Mouse (Mus musculus): ENCODE measurements at regions not wholly inside any gene's neighbourhood (a gene's known extent, or its start where the extent isn't known, plus 50 kb on each side); places are given as distances from the start of the nearest gene placed in this dataset.

- no peak overlapping the region for H3K4me3 ChIP-seq (ENCODE audit: insufficient read depth, low read depth, low read length)
- H3K27ac ChIP-seq (ENCODE audit: insufficient read depth, low read depth, low read length): no peak overlapping the region
- WGBS: 95% methylated on average over 4 of the region's 4 CpGs
- TF ChIP-seq CTCF (IDR thresholded peaks at IDR 0.05; ENCODE audit: insufficient read depth, low read depth, low read length): no peak
- TF ChIP-seq POLR2A (IDR thresholded peaks at IDR 0.05; ENCODE audit: insufficient read depth, low read depth, low read length): no peak
- H3K4me1 ChIP-seq (ENCODE audit: control insufficient read depth, insufficient read depth, low read length): no peaks in the 10 kb centered on the region
These were observed 216.2 kb downstream of the Epha4 start for GRCm38 (mm10) chr1:77298713-77299132.

DNA sequence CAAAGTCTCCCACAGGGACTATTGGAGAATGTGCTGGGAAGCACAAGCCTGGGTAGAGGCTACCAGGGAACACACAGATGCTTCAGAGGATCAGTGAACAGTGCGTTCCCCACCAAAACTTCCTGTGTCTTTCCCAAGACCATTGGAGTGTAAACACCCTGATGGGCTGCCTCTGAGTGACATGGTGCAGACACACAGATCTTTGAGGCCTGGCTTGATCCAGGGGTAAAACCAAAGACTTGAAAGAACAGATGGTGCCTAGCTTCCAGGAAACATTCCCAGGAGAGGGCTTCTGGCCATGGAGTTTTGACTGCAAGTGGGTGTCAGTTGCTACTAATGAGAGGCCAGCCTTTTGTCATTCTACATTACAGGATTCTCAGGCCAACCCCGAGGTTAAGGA is 214.1 kb downstream of the Epha4 start:
- WGBS: 85% methylated on average over 2 of the region's 2 CpGs
- no peak for TF ChIP-seq CTCF (IDR thresholded peaks at IDR 0.05; ENCODE audit: insufficient read depth, low read depth, low read length)
- no peak for TF ChIP-seq POLR2A (IDR thresholded peaks at IDR 0.05; ENCODE audit: insufficient read depth, low read depth, low read length)
- Histone ChIP-seq H3K4me1 (ENCODE audit: control insufficient read depth, insufficient read depth, low read length) (no peaks in the 10 kb centered on the region), H3K4me3 (ENCODE audit: insufficient read depth, low read depth, low read length) (no peak overlapping the region), H3K27ac (ENCODE audit: insufficient read depth, low read depth, low read length) (no peak overlapping the region)

DNA sequence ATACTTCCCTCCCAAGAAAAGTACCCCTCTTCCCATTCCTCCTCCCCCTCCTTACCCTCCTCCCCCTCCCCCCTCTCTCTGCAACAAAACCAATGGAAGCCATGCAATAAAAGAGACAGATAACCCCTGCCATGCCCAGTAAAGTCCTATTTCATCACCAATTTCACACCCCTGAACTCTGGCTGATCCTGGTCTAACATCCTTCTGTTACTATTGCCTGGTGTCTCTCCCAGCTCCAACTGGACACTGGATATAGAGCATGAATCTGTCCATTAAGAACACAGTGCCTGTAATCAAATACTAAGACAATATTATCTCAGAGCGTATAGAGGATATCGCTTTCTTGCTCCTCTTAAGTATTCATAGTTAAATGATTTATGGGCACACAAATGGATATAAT is 210.1 kb downstream of the Epha4 start:
- Histone ChIP-seq H3K4me3 (ENCODE audit: insufficient read depth, low read depth, low read length) (no peak overlapping the region), H3K4me1 (ENCODE audit: control insufficient read depth, insufficient read depth, low read length) (no peaks in the 10 kb centered on the region), H3K27ac (ENCODE audit: insufficient read depth, low read depth, low read length) (no peak overlapping the region)
- no peak for TF ChIP-seq CTCF (IDR thresholded peaks at IDR 0.05; ENCODE audit: insufficient read depth, low read depth, low read length)
- TF ChIP-seq POLR2A (IDR thresholded peaks at IDR 0.05; ENCODE audit: insufficient read depth, low read depth, low read length): no peak
- 96% methylated on average over 2 of the region's 2 CpGs for WGBS

GRCm38 (mm10) chr1:77307745-77308144 is 207.1 kb downstream of the Epha4 start:
- 87% methylated on average over 4 of the region's 4 CpGs for WGBS
- H3K4me3 ChIP-seq (ENCODE audit: insufficient read depth, low read depth, low read length): no peak overlapping the region
- TF ChIP-seq POLR2A (IDR thresholded peaks at IDR 0.05; ENCODE audit: insufficient read depth, low read depth, low read length) (no peak), CTCF (IDR thresholded peaks at IDR 0.05; ENCODE audit: insufficient read depth, low read depth, low read length) (no peak)
- H3K27ac ChIP-seq (ENCODE audit: insufficient read depth, low read depth, low read length): no peak overlapping the region
- no peaks in the 10 kb centered on the region for H3K4me1 ChIP-seq (ENCODE audit: control insufficient read depth, insufficient read depth, low read length)

GRCm38 (mm10) chr1:77313119-77313518 is 201.8 kb downstream of the Epha4 start:
- Histone ChIP-seq H3K27ac (ENCODE audit: insufficient read depth, low read depth, low read length) (no peak overlapping the region), H3K4me1 (ENCODE audit: control insufficient read depth, insufficient read depth, low read length) (no peaks in the 10 kb centered on the region), H3K4me3 (ENCODE audit: insufficient read depth, low read depth, low read length) (no peak overlapping the region)
- 72% methylated on average over 3 of the region's 3 CpGs for WGBS
- no peak for TF ChIP-seq POLR2A (IDR thresholded peaks at IDR 0.05; ENCODE audit: insufficient read depth, low read depth, low read length)
- TF ChIP-seq CTCF (IDR thresholded peaks at IDR 0.05; ENCODE audit: insufficient read depth, low read depth, low read length): no peak

DNA sequence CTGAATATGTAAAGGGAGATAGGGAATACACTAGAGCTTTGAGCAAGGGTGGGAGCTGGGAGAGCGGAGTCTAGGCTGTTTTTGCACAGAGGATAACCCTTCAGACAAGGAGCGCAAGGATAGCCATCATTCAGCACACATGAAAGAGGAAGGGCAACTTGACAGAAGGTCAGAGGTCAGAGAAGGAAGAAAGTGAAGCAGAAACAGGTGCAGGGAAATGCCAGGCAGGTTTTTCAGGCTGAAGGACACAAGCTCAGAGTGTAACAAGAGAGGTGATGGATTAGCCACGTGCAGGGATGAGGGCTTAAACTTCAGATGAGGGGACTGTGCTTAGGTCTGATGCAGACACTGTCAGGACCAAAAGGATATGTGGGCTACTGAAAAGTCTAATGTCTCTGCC is 199.5 kb downstream of the Epha4 start:
- no peak overlapping the region for H3K4me3 ChIP-seq (ENCODE audit: insufficient read depth, low read depth, low read length)
- 93% methylated on average over 3 of the region's 3 CpGs for WGBS
- H3K27ac ChIP-seq (ENCODE audit: insufficient read depth, low read depth, low read length): no peak overlapping the region
- no peaks in the 10 kb centered on the region for H3K4me1 ChIP-seq (ENCODE audit: control insufficient read depth, insufficient read depth, low read length)
- TF ChIP-seq POLR2A (IDR thresholded peaks at IDR 0.05; ENCODE audit: insufficient read depth, low read depth, low read length) (no peak), CTCF (IDR thresholded peaks at IDR 0.05; ENCODE audit: insufficient read depth, low read depth, low read length) (no peak)

DNA sequence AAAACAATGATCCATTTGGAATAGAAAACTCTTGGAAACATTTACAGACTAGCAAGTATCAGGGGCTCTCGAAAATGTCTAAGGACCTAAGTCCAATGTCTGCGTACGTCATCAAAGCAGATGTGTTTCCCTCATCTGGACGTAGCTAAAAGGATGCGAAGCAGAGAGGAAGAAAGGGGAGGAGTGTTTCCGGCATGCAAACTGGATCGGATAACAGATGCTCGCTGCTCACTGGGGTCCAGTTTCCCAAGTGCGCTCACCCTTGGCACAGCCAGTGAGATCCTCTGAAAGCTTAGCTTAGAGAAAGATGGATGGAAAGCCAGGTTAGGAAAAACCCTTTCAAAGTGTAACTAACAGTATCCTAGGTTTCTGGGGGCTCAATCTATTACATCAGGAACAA is 198.7 kb downstream of the Epha4 start:
- H3K4me3 ChIP-seq (ENCODE audit: insufficient read depth, low read depth, low read length): no peak overlapping the region
- WGBS: 82% methylated on average over 9 of the region's 9 CpGs
- H3K27ac ChIP-seq (ENCODE audit: insufficient read depth, low read depth, low read length): no peak overlapping the region
- no peak for TF ChIP-seq CTCF (IDR thresholded peaks at IDR 0.05; ENCODE audit: insufficient read depth, low read depth, low read length)
- no peak for TF ChIP-seq POLR2A (IDR thresholded peaks at IDR 0.05; ENCODE audit: insufficient read depth, low read depth, low read length)
- no peaks in the 10 kb centered on the region for H3K4me1 ChIP-seq (ENCODE audit: control insufficient read depth, insufficient read depth, low read length)

All from olfactory bulb, adult 2 months (tissue).